Mouse (Mus musculus): ENCODE measurements at regions not wholly inside any gene's neighbourhood (a gene's known extent, or its start where the extent isn't known, plus 50 kb on each side); places are given as distances from the start of the nearest gene placed in this dataset.

DNA sequence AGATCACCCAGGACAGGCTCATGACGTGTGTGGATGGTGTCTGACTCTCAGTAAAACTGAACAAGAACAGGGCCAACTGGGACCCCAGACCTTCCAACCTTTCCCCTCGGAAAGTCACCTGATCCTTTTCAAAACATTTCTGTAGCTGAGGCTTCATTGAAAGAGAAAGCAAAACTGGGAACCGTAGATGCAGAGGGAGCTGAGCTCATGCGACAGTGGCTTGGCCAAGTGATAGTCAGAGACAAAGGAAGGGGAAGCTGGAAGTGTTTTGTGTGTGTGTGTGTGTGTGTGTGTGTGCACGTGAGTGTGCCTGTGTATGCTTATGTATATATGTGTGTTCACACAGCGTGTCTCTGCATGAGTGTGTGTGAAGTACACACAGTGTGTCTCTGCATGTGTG, 56.7 kb downstream of the Cryba4 start:
- DNase-seq (ENCODE audit: low read depth, low spot score) = no peak
- Histone ChIP-seq H3K27me3 (ENCODE audit: control insufficient read depth, insufficient read depth, low read length, poor library complexity, severe bottlenecking) (no peaks in the 10 kb centered on the region), H3K36me3 (ENCODE audit: control insufficient read depth, insufficient read depth, low read length, poor library complexity, severe bottlenecking) (no peaks in the 10 kb centered on the region)

All from splenic B cell, adult 2 months (primary cell).